In the genomic region with DNA sequence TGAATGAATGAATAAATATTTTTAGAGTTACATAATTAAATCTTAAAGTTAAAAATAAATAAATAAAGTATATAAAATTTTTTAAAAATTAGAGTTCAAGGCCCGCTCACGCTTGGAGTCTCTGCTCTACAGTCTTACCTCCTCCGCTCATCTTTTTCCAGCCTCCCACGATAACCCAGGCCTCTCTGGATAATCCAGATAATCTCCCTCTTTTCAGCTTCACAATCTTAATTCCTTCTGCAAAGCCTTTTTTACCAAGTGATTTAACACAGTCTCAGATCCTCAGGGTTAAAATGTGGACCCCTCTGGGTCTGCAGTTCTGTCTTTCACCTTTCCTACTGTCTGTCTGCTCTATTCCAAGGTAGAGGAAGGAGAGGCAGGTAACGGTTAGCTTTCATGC, we compare ENCODE assay signal across 20 mouse cellular contexts. TPM values are rescaled to one million over a fixed set of nuclear protein-coding genes. Genes with fewer than 3 reads are reported as not detected.
DNase-seq lines count a peak whose midpoint lies in the region; ATAC-seq lines count a peak whose summit lies in the region.
"Had no signal": no experiment of that assay in that cellular context is flagged by ENCODE, and none has a peak within 500 bp of the region (broad histone marks: within the 10 kb centered on the region; RNA-seq: fewer than 3 reads in every experiment).

No protein-coding gene starts in this region.

- no peaks in the 10 kb centered on the region for H3K4me1 ChIP-seq in midbrain, embryonic 11.5 days (ENCODE audit: control insufficient read depth, insufficient read depth, low read length)
- no peaks in the 10 kb centered on the region for H3K4me1 ChIP-seq in midbrain, embryonic 16.5 days (ENCODE audit: control insufficient read depth, insufficient read depth, low read length)
- no peaks in the 10 kb centered on the region for H3K4me1 ChIP-seq in forebrain, embryonic 15.5 days

- ATAC-seq in midbrain, embryonic 11.5 days (ENCODE audit: low FRiP score), result no peak
- no peak for ATAC-seq in midbrain, embryonic 16.5 days
- no peak for ATAC-seq in forebrain, embryonic 15.5 days (replicated peaks)
- ATAC-seq: activated CD4-positive, CD25-positive, alpha-beta regulatory T cell, adult 4 months; CD4-positive, CD25-positive, alpha-beta regulatory T cell, adult 4 months; Patski had no signal

- no peak overlapping the region for H3K4me2 ChIP-seq in midbrain, embryonic 11.5 days
- H3K4me2 ChIP-seq in midbrain, embryonic 16.5 days (ENCODE audit: low read length), result no peak overlapping the region
- no peak overlapping the region for H3K4me2 ChIP-seq in forebrain, embryonic 15.5 days (replicated peaks)

- WGBS in midbrain, embryonic 11.5 days, result 86% methylated on average over 5 of the region's 5 CpGs
- WGBS in midbrain, embryonic 16.5 days, result 80% methylated on average over 5 of the region's 5 CpGs
- 90% methylated on average over 5 of the region's 5 CpGs for WGBS in forebrain, embryonic 15.5 days

- no peaks in the 10 kb centered on the region for H3K9me3 ChIP-seq in midbrain, embryonic 11.5 days (ENCODE audit: control insufficient read depth, low read length)
- H3K9me3 ChIP-seq in midbrain, embryonic 16.5 days (replicated peaks; ENCODE audit: control insufficient read depth, low read length, poor library complexity, severe bottlenecking), result no peaks in the 10 kb centered on the region
- no peaks in the 10 kb centered on the region for H3K9me3 ChIP-seq in forebrain, embryonic 15.5 days

- DNase-seq in midbrain, embryonic 11.5 days (ENCODE audit: low spot score, missing footprints), result peak; percentile 21
- DNase-seq in retina, postnatal 1 day, result peak; percentile 52
- DNase-seq in retina, embryonic 14.5 days (ENCODE audit: low spot score), result no peak
- DNase-seq in retina, postnatal 7 days (ENCODE audit: low read depth, low spot score), result peak; percentile 60
- DNase-seq: adrenal gland, adult 2 months; adrenal gland, adult 8-10 months; adrenal gland, postnatal 10 days; adrenal gland, postnatal 14 days; adrenal gland, postnatal 25 days; adrenal gland, postnatal 36 days; B cell, adult 2 months; cerebellum, adult 11 months; cerebellum, adult 11-12 months; cerebellum, adult 18-20 months had no signal

- H3K9ac ChIP-seq in midbrain, embryonic 11.5 days (ENCODE audit: low read length), result no peak overlapping the region
- no peak overlapping the region for H3K9ac ChIP-seq in midbrain, embryonic 16.5 days (ENCODE audit: low read depth, low read length)
- no peak overlapping the region for H3K9ac ChIP-seq in forebrain, embryonic 15.5 days (replicated peaks)

- H3K27me3 ChIP-seq in midbrain, embryonic 11.5 days (ENCODE audit: control insufficient read depth, insufficient read depth, low read length), result no peaks in the 10 kb centered on the region
- H3K27me3 ChIP-seq in midbrain, embryonic 16.5 days (ENCODE audit: control insufficient read depth, insufficient read depth, low read depth, low read length), result no peaks in the 10 kb centered on the region
- H3K27me3 ChIP-seq in forebrain, embryonic 15.5 days, result no peaks in the 10 kb centered on the region
- H3K27me3 ChIP-seq: Patski had no signal

- H3K36me3 ChIP-seq in midbrain, embryonic 11.5 days (ENCODE audit: control insufficient read depth, insufficient read depth, low read length), result no peaks in the 10 kb centered on the region
- H3K36me3 ChIP-seq in midbrain, embryonic 16.5 days (ENCODE audit: control insufficient read depth, insufficient read depth, low read length), result no peaks in the 10 kb centered on the region
- no peaks in the 10 kb centered on the region for H3K36me3 ChIP-seq in forebrain, embryonic 15.5 days
- H3K36me3 ChIP-seq: G1E had no signal

- H3K4me3 ChIP-seq in midbrain, embryonic 11.5 days (ENCODE audit: low read depth, low read length), result no peak overlapping the region
- no peak overlapping the region for H3K4me3 ChIP-seq in midbrain, embryonic 16.5 days (ENCODE audit: low read depth, low read length)
- H3K4me3 ChIP-seq in forebrain, embryonic 15.5 days, result no peak overlapping the region

- H3K27ac ChIP-seq in midbrain, embryonic 11.5 days (ENCODE audit: low read depth, low read length), result no peak overlapping the region
- H3K27ac ChIP-seq in midbrain, embryonic 16.5 days (ENCODE audit: low read length), result no peak overlapping the region
- no peak overlapping the region for H3K27ac ChIP-seq in forebrain, embryonic 15.5 days (replicated peaks)

RNA-seq across cellular contexts. Expression of a gene that starts 13.1 kb away (rescaled TPM):
- 15.9 and 17.8 TPM in 2 replicates for polyA plus RNA-seq in midbrain, embryonic 11.5 days (2014; fragmentation: Nextera tagmentation; extraction: Ambion mirVana)
- 13.4 and 15.6 TPM in 2 replicates for polyA plus RNA-seq in midbrain, embryonic 16.5 days (2015; fragmentation: Nextera tagmentation; extraction: Ambion mirVana)
- 9.2 and 11.9 TPM in 2 replicates for polyA plus RNA-seq in forebrain, embryonic 15.5 days (2015; fragmentation: Nextera tagmentation; extraction: Ambion mirVana)
